Mouse (Mus musculus): Measurements from ENCODE around the gene Cep57. TPM values are rescaled to one million over a fixed set of nuclear protein-coding genes. Genes with fewer than 3 reads are reported as not detected.
"Not testable (repeated sequence)": the region's sequence is repeated elsewhere in the genome, so short reads cannot be mapped to it uniquely, and the experiment has no call there.

Cep57 gene
- total and polyA plus RNA-seq, 3 experiments = 4.8 to 11.8 (median 9.0) TPM

DNA sequence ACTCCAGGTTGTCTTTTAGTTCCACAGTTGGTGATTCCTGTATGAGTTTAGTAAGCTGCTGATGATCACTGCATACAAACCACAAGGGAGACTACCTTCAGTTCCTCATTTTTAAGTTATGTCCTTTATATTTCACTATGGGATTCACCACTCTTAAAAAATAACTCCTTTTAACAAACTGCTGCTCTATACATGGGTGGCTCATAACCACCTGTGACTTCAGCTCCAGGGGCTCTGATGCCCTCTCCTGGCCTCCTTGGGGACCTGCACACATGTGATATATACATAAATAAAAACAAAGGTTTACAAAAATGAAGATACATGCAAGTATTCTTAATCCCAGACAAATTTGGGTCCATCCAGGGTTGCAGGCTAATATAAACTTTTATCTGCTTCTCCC lies 17.0 kb downstream of the Cep57 start:
- intact Hi-C loops (cut with DNase I) = no loop called here
- Histone ChIP-seq H3K36me3 (ENCODE audit: control insufficient read depth, insufficient read depth, low read length) (no peaks in the 10 kb centered on the region; the same call in 1 of the 2 replicates), H3K4me1 (ENCODE audit: control insufficient read depth, insufficient read depth, low read length) (no peaks in the 10 kb centered on the region), H3K79me2 (replicated peaks; ENCODE audit: control insufficient read depth, insufficient read depth, low read length) (no peaks in the 10 kb centered on the region), H3K27me3 (ENCODE audit: control insufficient read depth, insufficient read depth, low read length) (no peaks in the 10 kb centered on the region), H3K4me3 (no peak overlapping the region), H3K27ac (no peak overlapping the region), H3K9ac (ENCODE audit: low read depth, low read length) (no peak overlapping the region)
- DNase-seq = no peak
- no peak for TF ChIP-seq POLR2A (IDR thresholded peaks at IDR 0.05; ENCODE audit: insufficient read depth, low read depth, low read length)
- TF ChIP-seq CTCF (IDR thresholded peaks at IDR 0.05) = peak; percentile 53

- Histone ChIP-seq H3K27ac (no peak overlapping the region), H3K27me3 (ENCODE audit: control insufficient read depth, insufficient read depth, low read length) (no peaks in the 10 kb centered on the region), H3K36me3 (ENCODE audit: control insufficient read depth, insufficient read depth, low read length) (peaks cover 1% of the 10 kb centered on the region), H3K4me1 (ENCODE audit: control insufficient read depth, insufficient read depth, low read length) (no peaks in the 10 kb centered on the region), H3K79me2 (replicated peaks; ENCODE audit: control insufficient read depth, insufficient read depth, low read length) (no peaks in the 10 kb centered on the region), H3K9ac (ENCODE audit: low read depth, low read length) (no peak overlapping the region), H3K4me3 (no peak overlapping the region)
- 88% methylated on average over 5 of the region's 5 CpGs for WGBS
- no peak for TF ChIP-seq POLR2A (IDR thresholded peaks at IDR 0.05; ENCODE audit: insufficient read depth, low read depth, low read length)
- TF ChIP-seq EP300 (IDR thresholded peaks at IDR 0.05; ENCODE audit: insufficient read depth, low read depth, low read length) = no peak
- no peak for TF ChIP-seq CTCF (IDR thresholded peaks at IDR 0.05)
- DNase-seq = no peak
- intact Hi-C loops (cut with DNase I) = no loop called here
These were observed 19.2 kb downstream of the Cep57 start for GRCm38 (mm10) chr9:13807657-13808056.

- Histone ChIP-seq H3K79me2 (replicated peaks; ENCODE audit: control insufficient read depth, insufficient read depth, low read length) (no peaks in the 10 kb centered on the region), H3K27ac (no peak overlapping the region), H3K9ac (ENCODE audit: low read depth, low read length) (no peak overlapping the region), H3K27me3 (ENCODE audit: control insufficient read depth, insufficient read depth, low read length) (no peaks in the 10 kb centered on the region), H3K36me3 (ENCODE audit: control insufficient read depth, insufficient read depth, low read length) (peaks cover 1% of the 10 kb centered on the region), H3K4me1 (ENCODE audit: control insufficient read depth, insufficient read depth, low read length) (no peaks in the 10 kb centered on the region), H3K4me3 (no peak overlapping the region)
- no peak for DNase-seq
- TF ChIP-seq EP300 (IDR thresholded peaks at IDR 0.05; ENCODE audit: insufficient read depth, low read depth, low read length) = no peak
- TF ChIP-seq POLR2A (IDR thresholded peaks at IDR 0.05; ENCODE audit: insufficient read depth, low read depth, low read length) = no peak
- TF ChIP-seq CTCF (IDR thresholded peaks at IDR 0.05) = no peak
- WGBS = 88% methylated on average over 7 of the region's 7 CpGs
- intact Hi-C loops (cut with DNase I) = no loop called here
These were observed 20.1 kb downstream of the Cep57 start for GRCm38 (mm10) chr9:13806854-13807253.

GRCm38 (mm10) chr9:13804480-13804879 lies 22.4 kb downstream of the Cep57 start:
- Histone ChIP-seq H3K79me2 (replicated peaks; ENCODE audit: control insufficient read depth, insufficient read depth, low read length) (no peaks in the 10 kb centered on the region), H3K27ac (no peak overlapping the region), H3K4me1 (ENCODE audit: control insufficient read depth, insufficient read depth, low read length) (no peaks in the 10 kb centered on the region), H3K4me3 (no peak overlapping the region), H3K27me3 (ENCODE audit: control insufficient read depth, insufficient read depth, low read length) (no peaks in the 10 kb centered on the region), H3K36me3 (ENCODE audit: control insufficient read depth, insufficient read depth, low read length) (peaks cover 1% of the 10 kb centered on the region), H3K9ac (ENCODE audit: low read depth, low read length) (no peak overlapping the region)
- WGBS = 73% methylated on average over 1 of the region's 1 CpGs
- DNase-seq = no peak
- intact Hi-C loops (cut with DNase I) = no loop called here
- TF ChIP-seq CTCF (IDR thresholded peaks at IDR 0.05) (no peak), EP300 (IDR thresholded peaks at IDR 0.05; ENCODE audit: insufficient read depth, low read depth, low read length) (no peak), POLR2A (IDR thresholded peaks at IDR 0.05; ENCODE audit: insufficient read depth, low read depth, low read length) (no peak)

DNA sequence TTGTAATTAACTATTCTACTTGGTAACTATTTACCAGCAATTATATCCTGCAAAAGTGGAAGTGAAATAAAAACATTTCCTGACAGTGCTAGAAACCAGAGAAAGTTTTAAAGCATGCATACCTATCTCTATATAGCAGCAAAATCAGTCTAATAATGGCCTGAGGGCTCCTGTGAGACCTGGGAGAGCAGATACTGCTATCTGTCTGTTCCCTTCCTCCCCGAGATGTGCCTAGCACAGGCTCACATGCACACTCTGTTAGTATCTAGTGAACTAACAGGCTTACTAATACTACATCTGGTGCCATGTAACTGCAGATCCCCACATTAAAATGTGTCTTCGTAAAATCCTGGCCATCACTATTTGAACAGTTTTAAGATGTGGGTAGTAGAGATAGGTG lies 32.2 kb downstream of the Cep57 start:
- H3K9ac ChIP-seq (ENCODE audit: low read depth, low read length) = no peak overlapping the region
- TF ChIP-seq CTCF (IDR thresholded peaks at IDR 0.05) (no peak), POLR2A (IDR thresholded peaks at IDR 0.05; ENCODE audit: insufficient read depth, low read depth, low read length) (no peak), EP300 (IDR thresholded peaks at IDR 0.05; ENCODE audit: insufficient read depth, low read depth, low read length) (no peak)
- H3K27me3 ChIP-seq (ENCODE audit: control insufficient read depth, insufficient read depth, low read length) = no peaks in the 10 kb centered on the region
- H3K27ac ChIP-seq = no peak overlapping the region
- H3K36me3 ChIP-seq (ENCODE audit: control insufficient read depth, insufficient read depth, low read length) = no peaks in the 10 kb centered on the region; the same call in 1 of the 2 replicates
- 88% methylated on average over 2 of the region's 2 CpGs for WGBS
- H3K4me3 ChIP-seq = no peak overlapping the region
- H3K4me1 ChIP-seq (ENCODE audit: control insufficient read depth, insufficient read depth, low read length) = no peaks in the 10 kb centered on the region
- no peak for DNase-seq
- intact Hi-C loops (cut with DNase I) = loop anchor here (5.0 kb wide), 1 partner anchor 42 kb away; no protein-coding TSS in a partner anchor
- H3K79me2 ChIP-seq (replicated peaks; ENCODE audit: control insufficient read depth, insufficient read depth, low read length) = no peaks in the 10 kb centered on the region

DNA sequence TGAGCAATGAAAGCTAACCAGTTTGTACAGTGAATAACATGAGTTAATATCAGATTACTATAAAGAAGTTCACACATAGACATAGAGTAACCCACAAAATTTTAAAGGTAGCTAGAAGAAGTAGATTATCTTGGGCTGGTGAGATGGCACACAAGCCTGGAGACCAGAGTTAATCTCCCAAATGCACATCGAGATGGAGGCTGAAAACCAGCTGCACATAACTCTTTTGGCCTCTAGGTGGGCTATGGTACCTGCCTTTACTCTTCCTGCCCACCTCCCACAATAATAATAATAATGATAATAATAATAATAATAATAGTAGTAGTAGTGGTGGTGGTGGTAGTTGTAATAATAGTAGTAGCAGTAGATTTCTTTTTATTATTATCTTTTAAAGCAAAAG lies 32.6 kb downstream of the Cep57 start:
- no peaks in the 10 kb centered on the region; the same call in 1 of the 2 replicates for H3K36me3 ChIP-seq (ENCODE audit: control insufficient read depth, insufficient read depth, low read length)
- H3K9ac ChIP-seq (ENCODE audit: low read depth, low read length) = no peak overlapping the region
- no peaks in the 10 kb centered on the region for H3K4me1 ChIP-seq (ENCODE audit: control insufficient read depth, insufficient read depth, low read length)
- intact Hi-C loops (cut with DNase I) = loop anchor here (5.0 kb wide), 1 partner anchor 42 kb away; no protein-coding TSS in a partner anchor
- no peak overlapping the region for H3K4me3 ChIP-seq
- DNase-seq = no peak
- 68% methylated on average over 1 of the region's 1 CpGs for WGBS
- H3K79me2 ChIP-seq (replicated peaks; ENCODE audit: control insufficient read depth, insufficient read depth, low read length) = no peaks in the 10 kb centered on the region
- H3K27ac ChIP-seq = no peak overlapping the region
- H3K27me3 ChIP-seq (ENCODE audit: control insufficient read depth, insufficient read depth, low read length) = no peaks in the 10 kb centered on the region
- TF ChIP-seq EP300 (IDR thresholded peaks at IDR 0.05; ENCODE audit: insufficient read depth, low read depth, low read length) (no peak), CTCF (IDR thresholded peaks at IDR 0.05) (0 out of 2 replicates have a peak, but pooled peaks have one; percentile 11)

DNA sequence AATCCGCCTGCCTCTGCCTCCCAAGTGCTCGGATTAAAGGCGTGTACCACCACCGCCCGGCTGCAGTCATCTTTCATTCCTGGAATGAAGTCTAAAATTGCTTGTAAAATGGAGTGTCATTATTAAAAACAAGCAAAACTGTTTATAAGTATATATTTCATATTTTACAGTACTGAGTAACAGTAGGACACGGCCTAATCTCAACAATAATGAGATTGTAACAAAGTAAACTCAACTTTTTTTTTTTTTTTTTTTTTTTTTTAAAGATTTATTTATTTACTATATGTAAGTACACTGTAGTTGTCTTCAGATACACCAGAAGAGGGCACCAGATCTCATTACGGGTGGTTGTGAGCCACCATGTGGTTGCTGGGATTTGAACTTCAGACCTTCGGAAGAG lies 36.0 kb downstream of the Cep57 start:
- H3K36me3 ChIP-seq (ENCODE audit: control insufficient read depth, insufficient read depth, low read length); DNase-seq: not testable (repeated sequence)

More for the DNA sequence above, 36.0 kb downstream of the Cep57 start:
- H3K4me1 ChIP-seq (ENCODE audit: control insufficient read depth, insufficient read depth, low read length); H3K27ac ChIP-seq; H3K9ac ChIP-seq (ENCODE audit: low read depth, low read length); H3K79me2 ChIP-seq (replicated peaks; ENCODE audit: control insufficient read depth, insufficient read depth, low read length); H3K4me3 ChIP-seq; H3K27me3 ChIP-seq (ENCODE audit: control insufficient read depth, insufficient read depth, low read length): not testable (repeated sequence)
- over 99% methylated on average over 8 of the region's 8 CpGs for WGBS
- intact Hi-C loops (cut with DNase I) = loop anchor here (5.0 kb wide), 1 partner anchor 39 kb away; no protein-coding TSS in a partner anchor

Measured in heart, adult 2 months (tissue).